Mouse (Mus musculus) embryonic fibroblast, embryonic 13.5 days (primary cell): ENCODE data around the gene Mettl3. TPM values are rescaled to one million over a fixed set of nuclear protein-coding genes. Genes with fewer than 3 reads are reported as not detected.
"Not testable (repeated sequence)": the region's sequence is repeated elsewhere in the genome, so short reads cannot be mapped to it uniquely, and the experiment has no call there.

Experiments used
- H3K27ac ChIP-seq: 2 replicates; pipeline ENCODE4 v1.5.1; 2012; ENCODE audit warnings: low read length, control low read depth, inconsistent platforms; ENCODE audit not compliant: insufficient read depth
- H3K4me1 ChIP-seq: 2 replicates; pipeline ENCODE4 v1.6.1; 2011; ENCODE audit warnings: low read length; ENCODE audit not compliant: control insufficient read depth, insufficient read depth
- H3K4me3 ChIP-seq: 2 replicates; pipeline ENCODE4 v1.5.1; 2011; ENCODE audit warnings: mild to moderate bottlenecking, control low read depth, low read length; ENCODE audit not compliant: insufficient read depth
- CTCF ChIP-seq: IDR thresholded peaks from 2 replicates; pipeline ENCODE4 v1.5.1; 2011; ENCODE audit warnings: mild to moderate bottlenecking, control low read depth, low read length, moderate library complexity, borderline replicate concordance; ENCODE audit not compliant: insufficient read depth
- POLR2A ChIP-seq: IDR thresholded peaks from 2 replicates; pipeline ENCODE4 v1.6.1; 2011; ENCODE audit warnings: low read depth, mild to moderate bottlenecking, control low read depth, low read length, moderate library complexity
- polyA plus RNA-seq: library from polyadenylated mRNA; stranded (reverse); fragments of >200 nt; gene quantifications from 2 replicates; pipeline ENCODE4 v1.2.4, GENCODE M21; 2011; ENCODE audit warnings: low read depth; ENCODE audit not compliant: missing spikeins, insufficient read length

Gene Mettl3
- polyA plus RNA-seq, 1 experiment: 49.1 TPM

GRCm38 (mm10) chr14:52316441-52317225, 11.7 kb upstream of the Mettl3 start:
- no peak overlapping the region for H3K27ac ChIP-seq
- TF ChIP-seq CTCF (no peak), POLR2A (0 out of 2 replicates have a peak, but pooled peaks have one; percentile 16)
- H3K4me3 ChIP-seq: peak overlapping the region; percentile 71
- no peaks in the 10 kb centered on the region for H3K4me1 ChIP-seq

- Histone ChIP-seq H3K4me1 (no peaks in the 10 kb centered on the region), H3K4me3 (peak overlapping the region; percentile 71), H3K27ac (peak overlapping the region; percentile 35)
- TF ChIP-seq POLR2A (peak; percentile 77), CTCF (no peak)
These were observed 11.0 kb upstream of the Mettl3 start for GRCm38 (mm10) chr14:52315792-52316440.

DNA sequence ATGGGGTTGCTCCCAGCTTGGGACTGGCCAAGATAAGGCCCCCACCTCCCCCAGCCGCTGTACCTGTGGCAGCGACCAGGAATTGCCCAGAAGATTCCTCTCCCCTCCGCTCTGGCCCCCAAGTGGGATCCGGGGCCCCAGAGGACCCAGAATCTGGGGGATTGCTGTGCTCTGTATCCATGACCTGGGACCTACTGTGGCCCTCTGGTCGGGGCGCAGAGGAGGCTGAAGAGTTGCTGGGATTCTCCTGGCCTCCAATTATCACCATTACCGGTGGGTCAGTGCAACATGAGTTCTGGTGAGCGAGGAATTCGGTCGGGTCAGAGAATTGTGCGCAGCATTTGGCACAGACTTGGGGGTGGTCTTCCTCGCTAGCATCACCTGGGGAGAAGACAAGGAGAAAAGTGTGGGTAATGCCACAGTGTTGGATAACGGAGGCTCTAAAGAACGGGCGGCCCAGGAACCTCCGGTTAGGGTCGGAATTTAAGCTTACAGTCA, 10.4 kb upstream of the Mettl3 start:
- TF ChIP-seq CTCF: no peak
- no peaks in the 10 kb centered on the region for H3K4me1 ChIP-seq

DNA sequence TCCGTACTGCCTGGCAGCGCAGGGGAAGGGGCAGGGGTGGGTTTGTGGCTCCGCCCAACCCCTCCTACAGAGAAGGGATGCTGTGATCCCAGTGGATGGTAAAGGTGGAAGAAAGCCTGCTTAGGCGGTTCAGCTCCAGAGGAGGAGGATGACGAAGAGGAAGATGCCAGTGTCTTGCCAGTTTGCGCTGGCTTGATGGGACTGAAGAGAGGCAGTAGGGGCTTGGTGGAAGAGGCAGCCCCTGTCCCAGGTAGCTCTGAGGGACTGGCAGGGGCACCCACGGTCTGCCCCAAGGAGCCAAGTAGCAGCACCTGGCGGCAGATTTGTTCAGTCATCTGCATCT, 9.9 kb upstream of the Mettl3 start:
- no peaks in the 10 kb centered on the region for H3K4me1 ChIP-seq
- TF ChIP-seq CTCF (no peak), POLR2A (no peak)
- H3K27ac ChIP-seq: no peak overlapping the region
- no peak overlapping the region for H3K4me3 ChIP-seq

More for the DNA sequence above, 10.4 kb upstream of the Mettl3 start:
- H3K4me3 ChIP-seq: peak overlapping the region; percentile 71
- no peak overlapping the region for H3K27ac ChIP-seq

DNA sequence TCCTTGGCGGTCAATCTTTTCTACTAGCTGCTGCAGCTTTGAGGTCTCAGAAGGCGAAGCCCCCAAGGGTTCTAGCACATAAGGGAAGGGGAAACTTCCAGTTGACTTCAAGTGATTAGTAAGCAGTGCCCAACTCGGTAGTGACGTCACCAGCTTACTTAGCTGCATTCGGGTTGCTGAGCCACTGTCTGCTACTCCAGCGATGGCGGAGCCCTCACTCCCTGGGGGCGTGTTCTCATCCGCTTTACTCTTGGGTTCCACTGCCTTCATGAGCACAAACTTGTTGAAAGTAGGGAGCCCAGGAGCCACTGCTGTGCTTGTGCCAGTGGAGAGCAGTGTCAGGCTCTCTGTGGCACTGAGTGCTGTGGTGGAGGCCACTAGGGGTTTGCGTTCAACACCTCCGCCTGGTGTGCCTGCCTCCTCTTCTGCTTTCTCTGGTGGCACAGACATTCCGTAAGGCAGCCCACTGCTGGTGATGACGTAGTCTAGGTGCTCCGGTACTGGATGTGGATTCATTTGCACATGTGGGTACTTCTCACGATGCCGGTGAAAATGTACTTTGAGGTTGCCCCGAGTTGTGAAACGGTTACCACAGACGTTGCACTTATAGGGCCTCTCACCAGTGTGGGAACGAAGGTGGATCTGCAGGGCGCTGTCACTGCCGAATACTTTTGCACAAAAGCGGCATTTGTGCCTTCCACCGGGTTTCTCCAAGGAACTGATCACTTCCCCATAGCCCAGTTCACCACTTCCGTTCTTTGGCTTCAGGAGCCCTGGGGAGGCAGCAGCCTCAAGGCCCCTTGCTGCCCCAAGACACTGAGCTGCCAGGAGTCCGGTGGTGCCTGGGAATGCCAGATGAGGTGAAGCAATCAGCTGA, 9.2 kb upstream of the Mettl3 start:
- TF ChIP-seq CTCF (no peak), POLR2A (no peak)
- no peak overlapping the region for H3K27ac ChIP-seq
- H3K4me3 ChIP-seq: no peak overlapping the region
- H3K4me1 ChIP-seq: no peaks in the 10 kb centered on the region

GRCm38 (mm10) chr14:52310906-52311305, 6.0 kb upstream of the Mettl3 start:
- Histone ChIP-seq H3K27ac (no peak overlapping the region), H3K4me1 (no peaks in the 10 kb centered on the region), H3K4me3 (no peak overlapping the region)
- no peak for TF ChIP-seq POLR2A
- no peak for TF ChIP-seq CTCF

- not testable (repeated sequence) for H3K27ac ChIP-seq, H3K4me1 ChIP-seq, H3K4me3 ChIP-seq
These were observed 5.4 kb upstream of the Mettl3 start for GRCm38 (mm10) chr14:52310343-52310742.

- H3K27ac ChIP-seq: no peak overlapping the region
- H3K4me1 ChIP-seq: no peaks in the 10 kb centered on the region
- TF ChIP-seq POLR2A (no peak), CTCF (no peak)
- H3K4me3 ChIP-seq: no peak overlapping the region
These were observed 1.2 kb upstream of the Mettl3 start for GRCm38 (mm10) chr14:52306100-52306499.

- H3K4me3 ChIP-seq: 0 out of 2 replicates have a peak overlapping the region, but pooled peaks have one; percentile 59
- H3K4me1 ChIP-seq, H3K27ac ChIP-seq: not testable (repeated sequence)
These were observed 1.4 kb downstream of the Mettl3 start for GRCm38 (mm10) chr14:52303517-52303916.
